Mouse (Mus musculus): ENCODE measurements around the gene F12. TPM values are rescaled to one million over a fixed set of nuclear protein-coding genes. Genes with fewer than 3 reads are reported as not detected.
A peak's percentile ranks its signal among the peaks of the same experiment; 100 is the strongest.

The F12 gene
- polyA plus RNA-seq, 1 experiment, result 0.03 TPM

GRCm38 (mm10) chr13:55464027-55464884 lies 37.7 kb upstream of the F12 start, which contains the start of gene Prr7:
Gene Prr7, plus strand, starts transcription at chr13:55464267.
- WGBS, result 1% methylated on average over 81 of the region's 84 CpGs
- TF ChIP-seq POLR2A (IDR thresholded peaks at IDR 0.05; ENCODE audit: low read depth, low read length), result no peak
- no peak for TF ChIP-seq CTCF (conservative IDR thresholded peaks at IDR 0.05; ENCODE audit: insufficient read depth, insufficient read length, low read depth, low read length)
- Histone ChIP-seq H3K36me3 (ENCODE audit: control insufficient read depth, insufficient read depth, low read length) (no peaks in the 10 kb centered on the region), H3K27ac (ENCODE audit: insufficient read depth, low read depth, low read length) (no peak within 1 kb of the TSS), H3K4me3 (ENCODE audit: insufficient read depth, low read depth, low read length) (peak within 1 kb of the TSS; percentile 42; the same call in 1 of the 2 replicates), H3K27me3 (replicated peaks; ENCODE audit: control insufficient read depth, insufficient read depth, low read length) (no peaks in the 10 kb centered on the region), H3K4me1 (ENCODE audit: control insufficient read depth, insufficient read depth, low read length) (no peaks in the 10 kb centered on the region)
- no peak for DNase-seq

DNA sequence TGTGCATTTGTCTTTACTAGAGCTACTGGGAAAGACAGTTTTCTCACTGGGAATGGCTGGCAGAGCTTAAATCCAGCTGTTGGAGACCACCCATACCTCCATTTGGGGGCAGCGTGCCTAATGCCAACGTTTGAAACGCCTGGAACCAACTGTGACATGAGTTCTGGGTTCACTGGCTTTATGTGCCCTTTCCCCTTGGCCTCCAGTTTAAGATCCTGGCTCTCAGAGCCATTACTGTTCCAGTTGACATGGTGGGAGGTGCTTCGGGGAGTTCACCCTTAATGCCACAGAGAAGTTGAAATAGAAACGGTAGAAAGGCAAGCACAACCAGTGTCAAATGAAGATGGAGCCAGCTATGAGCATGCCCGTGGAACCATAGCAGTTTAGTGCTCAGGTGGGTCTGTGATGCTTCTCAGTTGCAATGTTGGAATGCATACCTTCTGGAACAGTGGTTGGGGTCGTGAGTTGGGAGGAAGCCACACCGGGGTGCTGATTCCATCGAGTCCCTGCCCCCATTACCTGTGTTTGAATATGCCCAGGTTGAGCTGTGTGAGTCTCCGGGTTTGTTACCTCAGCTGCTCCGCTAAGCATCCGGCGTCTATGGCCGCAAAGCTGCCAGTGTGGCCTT lies 36.9 kb upstream of the F12 start:
- TF ChIP-seq POLR2A (IDR thresholded peaks at IDR 0.05; ENCODE audit: low read depth, low read length), result no peak
- no peak for TF ChIP-seq CTCF (conservative IDR thresholded peaks at IDR 0.05; ENCODE audit: insufficient read depth, insufficient read length, low read depth, low read length)
- Histone ChIP-seq H3K27me3 (replicated peaks; ENCODE audit: control insufficient read depth, insufficient read depth, low read length) (no peaks in the 10 kb centered on the region), H3K4me3 (ENCODE audit: insufficient read depth, low read depth, low read length) (peak overlapping the region; percentile 42; the same call in 1 of the 2 replicates), H3K36me3 (ENCODE audit: control insufficient read depth, insufficient read depth, low read length) (no peaks in the 10 kb centered on the region), H3K4me1 (ENCODE audit: control insufficient read depth, insufficient read depth, low read length) (no peaks in the 10 kb centered on the region), H3K27ac (ENCODE audit: insufficient read depth, low read depth, low read length) (no peak overlapping the region)
- no peak for DNase-seq
- 9% methylated on average over 14 of the region's 14 CpGs for WGBS

GRCm38 (mm10) chr13:55462965-55463364 lies 36.4 kb upstream of the F12 start:
- 76% methylated on average over 2 of the region's 2 CpGs for WGBS
- H3K27ac ChIP-seq (ENCODE audit: insufficient read depth, low read depth, low read length), result no peak overlapping the region
- H3K4me3 ChIP-seq (ENCODE audit: insufficient read depth, low read depth, low read length), result no peak overlapping the region
- H3K4me1 ChIP-seq (ENCODE audit: control insufficient read depth, insufficient read depth, low read length), result no peaks in the 10 kb centered on the region
- no peaks in the 10 kb centered on the region for H3K36me3 ChIP-seq (ENCODE audit: control insufficient read depth, insufficient read depth, low read length)
- no peaks in the 10 kb centered on the region for H3K27me3 ChIP-seq (replicated peaks; ENCODE audit: control insufficient read depth, insufficient read depth, low read length)
- TF ChIP-seq POLR2A (IDR thresholded peaks at IDR 0.05; ENCODE audit: low read depth, low read length) (no peak), CTCF (conservative IDR thresholded peaks at IDR 0.05; ENCODE audit: insufficient read depth, insufficient read length, low read depth, low read length) (no peak)
- DNase-seq, result no peak

DNA sequence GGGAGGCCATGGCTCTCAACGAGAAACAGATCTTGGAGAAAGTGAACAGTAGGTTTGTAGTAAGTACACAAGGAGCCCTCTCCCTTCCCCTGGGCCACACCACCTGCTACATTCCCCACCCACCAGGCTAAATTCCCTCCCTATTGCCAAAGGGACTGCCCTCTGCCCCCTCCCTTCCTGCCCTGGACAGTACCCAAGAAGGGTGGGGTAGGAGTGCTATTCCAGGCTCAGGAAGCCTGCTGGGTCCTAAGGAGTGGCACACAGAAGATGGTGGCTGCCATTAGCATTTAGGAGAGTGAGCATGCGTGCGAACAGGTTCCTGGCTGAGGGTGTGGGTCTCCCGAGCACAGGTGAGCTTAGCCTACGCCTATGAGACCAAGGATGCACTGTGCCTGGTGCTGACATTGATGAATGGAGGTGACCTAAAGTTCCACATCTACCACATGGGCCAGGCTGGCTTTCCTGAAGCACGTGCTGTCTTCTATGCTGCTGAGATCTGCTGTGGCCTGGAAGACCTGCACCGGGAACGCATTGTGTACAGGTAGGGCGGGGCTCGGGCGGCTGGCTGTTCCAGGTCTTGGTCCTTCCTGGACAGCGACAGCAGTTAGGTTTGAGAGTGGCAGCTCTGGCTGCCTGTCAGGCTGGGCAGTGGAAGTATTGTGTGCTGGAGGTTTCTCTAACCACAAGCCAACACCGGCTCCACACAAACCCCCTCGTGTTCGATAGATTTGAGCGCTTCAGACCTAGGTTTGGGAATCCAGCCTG lies 25.4 kb upstream of the F12 start:
- WGBS, result 87% methylated on average over 16 of the region's 16 CpGs
- Histone ChIP-seq H3K27ac (ENCODE audit: insufficient read depth, low read depth, low read length) (no peak overlapping the region), H3K27me3 (replicated peaks; ENCODE audit: control insufficient read depth, insufficient read depth, low read length) (no peaks in the 10 kb centered on the region), H3K4me3 (ENCODE audit: insufficient read depth, low read depth, low read length) (no peak overlapping the region), H3K4me1 (ENCODE audit: control insufficient read depth, insufficient read depth, low read length) (no peaks in the 10 kb centered on the region), H3K36me3 (ENCODE audit: control insufficient read depth, insufficient read depth, low read length) (no peaks in the 10 kb centered on the region)
- TF ChIP-seq CTCF (conservative IDR thresholded peaks at IDR 0.05; ENCODE audit: insufficient read depth, insufficient read length, low read depth, low read length) (no peak), POLR2A (IDR thresholded peaks at IDR 0.05; ENCODE audit: low read depth, low read length) (no peak)
- DNase-seq, result peak; percentile 66

DNA sequence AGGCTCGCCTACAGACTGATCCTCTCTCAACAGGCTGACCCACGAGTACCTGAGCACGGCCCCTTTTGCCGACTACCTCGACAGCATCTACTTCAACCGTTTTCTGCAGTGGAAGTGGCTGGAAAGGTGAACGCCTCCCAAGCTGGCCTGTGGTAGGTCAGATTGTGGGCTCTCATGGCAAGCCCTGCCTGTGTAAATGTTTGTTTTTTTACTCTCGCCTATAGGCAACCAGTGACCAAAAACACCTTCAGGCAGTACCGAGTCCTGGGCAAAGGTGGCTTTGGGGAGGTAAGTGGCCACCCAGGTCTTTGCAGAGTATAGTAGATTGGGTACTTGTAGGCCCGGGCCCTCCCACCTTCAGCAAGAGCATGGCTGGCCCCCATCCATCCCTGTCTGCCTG lies 24.7 kb upstream of the F12 start:
- TF ChIP-seq CTCF (conservative IDR thresholded peaks at IDR 0.05; ENCODE audit: insufficient read depth, insufficient read length, low read depth, low read length), result no peak
- TF ChIP-seq POLR2A (IDR thresholded peaks at IDR 0.05; ENCODE audit: low read depth, low read length), result no peak
- WGBS, result 91% methylated on average over 10 of the region's 10 CpGs
- H3K27me3 ChIP-seq (replicated peaks; ENCODE audit: control insufficient read depth, insufficient read depth, low read length), result no peaks in the 10 kb centered on the region
- no peak overlapping the region for H3K4me3 ChIP-seq (ENCODE audit: insufficient read depth, low read depth, low read length)
- no peaks in the 10 kb centered on the region for H3K4me1 ChIP-seq (ENCODE audit: control insufficient read depth, insufficient read depth, low read length)
- no peak overlapping the region for H3K27ac ChIP-seq (ENCODE audit: insufficient read depth, low read depth, low read length)
- no peaks in the 10 kb centered on the region for H3K36me3 ChIP-seq (ENCODE audit: control insufficient read depth, insufficient read depth, low read length)
- no peak for DNase-seq

DNA sequence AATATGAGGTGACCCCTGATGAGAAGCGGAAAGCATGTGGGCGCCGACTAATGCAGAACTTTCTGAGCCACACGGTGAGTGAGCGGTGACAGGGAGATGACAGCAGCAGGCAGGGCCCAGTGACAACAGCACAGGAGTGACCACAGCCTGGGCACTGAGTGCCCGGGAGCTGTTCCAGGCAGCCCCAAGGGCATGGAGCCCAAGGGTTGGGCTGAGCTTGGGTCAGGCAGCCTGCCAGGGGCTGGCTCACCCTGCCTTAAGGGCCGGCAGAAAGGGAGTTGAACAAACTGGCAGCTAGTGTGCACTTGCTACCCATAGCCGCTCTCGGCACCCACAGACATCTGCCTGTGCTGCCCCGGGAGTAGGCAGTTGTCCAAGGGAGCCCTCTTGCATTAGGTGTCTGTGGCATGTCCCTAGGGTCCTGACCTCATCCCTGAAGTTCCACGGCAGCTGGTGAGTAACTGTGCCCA lies 24.0 kb upstream of the F12 start:
- no peak for TF ChIP-seq POLR2A (IDR thresholded peaks at IDR 0.05; ENCODE audit: low read depth, low read length)
- no peak for TF ChIP-seq CTCF (conservative IDR thresholded peaks at IDR 0.05; ENCODE audit: insufficient read depth, insufficient read length, low read depth, low read length)
- Histone ChIP-seq H3K4me3 (ENCODE audit: insufficient read depth, low read depth, low read length) (no peak overlapping the region), H3K36me3 (ENCODE audit: control insufficient read depth, insufficient read depth, low read length) (no peaks in the 10 kb centered on the region), H3K27ac (ENCODE audit: insufficient read depth, low read depth, low read length) (no peak overlapping the region), H3K27me3 (replicated peaks; ENCODE audit: control insufficient read depth, insufficient read depth, low read length) (no peaks in the 10 kb centered on the region), H3K4me1 (ENCODE audit: control insufficient read depth, insufficient read depth, low read length) (peaks cover 5% of the 10 kb centered on the region; the same call in 1 of the 2 replicates)
- peak; percentile 46 for DNase-seq
- WGBS, result 85% methylated on average over 11 of the region's 11 CpGs

All from kidney, adult 2 months (tissue).